Mouse (Mus musculus) cerebellum, postnatal 36 days (tissue): ENCODE results near the gene Derl3.
"Not testable (repeated sequence)": the region's sequence is repeated elsewhere in the genome, so short reads cannot be mapped to it uniquely, and the experiment has no call there.

Source experiments
- DNase-seq, 2 experiments: peaks; one replicate each; pipeline ENCODE4 v3.0.0; 2021 to 2022; ENCODE audit warnings: mixed read lengths in 2 of 2

Derl3 gene

GRCm38 (mm10) chr10:75893089-75893750, at the start of gene Derl3:
Gene Derl3 (plus strand): TSS chr10:75893413.
- peak; percentile 93 to 94 for DNase-seq

GRCm38 (mm10) chr10:75843898-75844297, 49.3 kb upstream of the Derl3 start:
- not testable (repeated sequence) for DNase-seq

- no peak for DNase-seq
These were observed 48.4 kb upstream of the Derl3 start for GRCm38 (mm10) chr10:75844800-75845199.

- no peak for DNase-seq
These were observed 47.8 kb upstream of the Derl3 start for GRCm38 (mm10) chr10:75845306-75845930.

GRCm38 (mm10) chr10:75848382-75848781, 44.8 kb upstream of the Derl3 start:
- DNase-seq, result no peak

- no peak for DNase-seq
These were observed 42.1 kb upstream of the Derl3 start for GRCm38 (mm10) chr10:75851076-75851475.

GRCm38 (mm10) chr10:75851681-75852080, 41.5 kb upstream of the Derl3 start:
- no peak for DNase-seq

- no peak for DNase-seq
These were observed 40.6 kb upstream of the Derl3 start for GRCm38 (mm10) chr10:75852539-75853125.

- peak; percentile 88 to 92 for DNase-seq
These were observed 39.8 kb upstream of the Derl3 start for GRCm38 (mm10) chr10:75853452-75853851.

GRCm38 (mm10) chr10:75854096-75854495, 39.1 kb upstream of the Derl3 start:
- DNase-seq, result no peak

GRCm38 (mm10) chr10:75854791-75855190, 38.4 kb upstream of the Derl3 start:
- no peak for DNase-seq

GRCm38 (mm10) chr10:75855416-75855981, 37.7 kb upstream of the Derl3 start:
- peak in 1 of 2 experiments; percentile 12 for DNase-seq

GRCm38 (mm10) chr10:75856155-75856907, 36.9 kb upstream of the Derl3 start:
- no peak for DNase-seq

GRCm38 (mm10) chr10:75856976-75857375, 36.2 kb upstream of the Derl3 start:
- DNase-seq, result no peak

- no peak for DNase-seq
These were observed 35.6 kb upstream of the Derl3 start for GRCm38 (mm10) chr10:75857598-75857997.

- peak; percentile 31 to 36 for DNase-seq
These were observed 34.0 kb upstream of the Derl3 start for GRCm38 (mm10) chr10:75859107-75859746.

- peak; percentile 82 to 85 for DNase-seq
These were observed 33.3 kb upstream of the Derl3 start, which contains the start of gene Mif for GRCm38 (mm10) chr10:75859786-75860470. Gene Mif (minus strand): TSS chr10:75860240.

- peak in 1 of 2 experiments; percentile 26 for DNase-seq
These were observed 32.5 kb upstream of the Derl3 start for GRCm38 (mm10) chr10:75860746-75861145.

- DNase-seq, result no peak
These were observed 31.6 kb upstream of the Derl3 start for GRCm38 (mm10) chr10:75861587-75861986.

- no peak for DNase-seq
These were observed 20.9 kb upstream of the Derl3 start for GRCm38 (mm10) chr10:75872025-75872914.
